Mouse (Mus musculus) MEL (cell line): Measurements from ENCODE around the gene Isg20l2.

Experiments used
- CHD1 ChIP-seq: IDR thresholded peaks from 2 replicates; pipeline ENCODE4 v1.6.1; 2012; ENCODE audit warnings: low read depth, mild to moderate bottlenecking, inconsistent platforms, low read length, improper control_type of control experiment
- CTCF ChIP-seq, 3 experiments: IDR thresholded peaks in 2 of 3; conservative IDR thresholded peaks in 1 of 3; 2 replicates each; pipeline ENCODE4 v1.5.1; 2011 to 2012; ENCODE audit warnings: low read length in 3 of 3, low read depth in 2 of 3, mild to moderate bottlenecking in 2 of 3, improper control_type of control experiment in 1 of 3, inconsistent platforms in 1 of 3, mixed read lengths in 1 of 3, moderate library complexity in 1 of 3; ENCODE audit not compliant: control insufficient read depth in 1 of 3, insufficient read depth in 1 of 3, poor library complexity in 1 of 3, severe bottlenecking in 1 of 3
- ELF1 ChIP-seq: IDR thresholded peaks from 2 replicates; pipeline ENCODE4 v1.6.1; 2014; ENCODE audit warnings: low read depth, mild to moderate bottlenecking, inconsistent platforms, low read length, improper control_type of control experiment, moderate library complexity
- EP300 ChIP-seq, 2 experiments: IDR thresholded peaks; 2 replicates each; pipeline ENCODE4 v1.6.1; 2011; ENCODE audit warnings: improper control_type of control experiment in 2 of 2, low read length in 2 of 2, low read depth in 1 of 2, mild to moderate bottlenecking in 1 of 2
- JUND ChIP-seq: IDR thresholded peaks from 2 replicates; pipeline ENCODE4 v1.6.1; 2011; ENCODE audit warnings: low read depth, mild to moderate bottlenecking, improper control_type of control experiment, low read length
- MAFK ChIP-seq: IDR thresholded peaks from 2 replicates; pipeline ENCODE4 v1.6.1; 2011; ENCODE audit warnings: low read depth, mild to moderate bottlenecking, low read length, improper control_type of control experiment, borderline replicate concordance
- MYC ChIP-seq: IDR thresholded peaks from 2 replicates; pipeline ENCODE4 v1.6.1; 2011; ENCODE audit warnings: low read depth, mild to moderate bottlenecking, low read length, improper control_type of control experiment, moderate library complexity
- POLR2A ChIP-seq, 2 experiments: IDR thresholded peaks; 2 replicates each; pipeline ENCODE4 v1.6.1; 2011 to 2012; ENCODE audit warnings: low read length in 2 of 2, mild to moderate bottlenecking in 2 of 2, control low read depth in 1 of 2, improper control_type of control experiment in 1 of 2, low read depth in 1 of 2, moderate library complexity in 1 of 2; ENCODE audit not compliant: control insufficient read depth in 1 of 2, insufficient read depth in 1 of 2, poor library complexity in 1 of 2
- RAD21 ChIP-seq: IDR thresholded peaks from 2 replicates; pipeline ENCODE4 v1.6.1; 2011; ENCODE audit warnings: mild to moderate bottlenecking, low read depth, low read length, improper control_type of control experiment
- USF1 ChIP-seq: IDR thresholded peaks from 2 replicates; pipeline ENCODE4 v1.6.1; 2014; ENCODE audit warnings: low read depth, mild to moderate bottlenecking, inconsistent platforms, low read length, improper control_type of control experiment, moderate library complexity
- USF2 ChIP-seq, 2 experiments: IDR thresholded peaks; 2 replicates each; pipeline ENCODE4 v1.6.1; 2011 to 2012; ENCODE audit warnings: improper control_type of control experiment in 2 of 2, low read length in 2 of 2, borderline replicate concordance in 1 of 2, inconsistent platforms in 1 of 2, low read depth in 1 of 2, mild to moderate bottlenecking in 1 of 2; ENCODE audit not compliant: insufficient read depth in 1 of 2
- ZNF384 ChIP-seq: IDR thresholded peaks from 2 replicates; pipeline ENCODE4 v1.6.1; 2012; ENCODE audit warnings: low read depth, mild to moderate bottlenecking, inconsistent platforms, low read length, improper control_type of control experiment

DNA sequence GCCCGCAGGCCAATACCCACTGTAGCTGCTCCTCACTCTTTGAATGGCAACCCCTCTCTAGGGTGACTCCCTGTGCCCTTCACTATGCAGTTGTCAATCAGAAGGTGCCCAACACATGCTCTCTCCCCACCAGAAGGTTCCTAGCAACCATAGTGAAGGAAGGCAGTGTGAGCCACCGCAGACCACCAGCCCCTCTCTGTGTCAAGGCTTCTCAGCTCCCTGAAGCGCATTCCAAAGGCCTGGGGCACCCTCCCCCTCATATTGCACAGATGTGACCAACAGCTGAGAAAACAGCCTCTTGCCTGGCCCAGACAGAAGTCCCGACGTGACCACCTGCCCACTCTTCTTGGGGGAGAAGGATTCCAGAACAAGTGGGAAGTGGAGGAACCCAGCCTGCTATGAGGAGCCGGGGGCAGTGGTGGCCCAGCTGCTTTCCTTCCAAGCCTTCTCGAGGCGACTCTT, 42.1 kb downstream of the Isg20l2 start:
- TF ChIP-seq CHD1 (no peak), POLR2A (IDR thresholded peaks at IDR 0.05; ENCODE audit: control insufficient read depth in 1 of 2, insufficient read depth in 1 of 2, low read depth in 1 of 2, low read length in 2 of 2, poor library complexity in 1 of 2) (no peak), MAFK (no peak), EP300 (IDR thresholded peaks at IDR 0.05; ENCODE audit: low read depth in 1 of 2, low read length in 2 of 2) (no peak), JUND (no peak), MYC (no peak), ZNF384 (no peak), USF1 (no peak), RAD21 (no peak), ELF1 (no peak), USF2 (IDR thresholded peaks at IDR 0.05; ENCODE audit: borderline replicate concordance in 1 of 2, insufficient read depth in 1 of 2, low read depth in 1 of 2, low read length in 2 of 2) (no peak), CTCF (IDR thresholded peaks at IDR 0.05 in 2 of 3, conservative IDR thresholded peaks at IDR 0.05 in 1 of 3; ENCODE audit: control insufficient read depth in 1 of 3, insufficient read depth in 1 of 3, low read depth in 2 of 3, low read length in 3 of 3, poor library complexity in 1 of 3, severe bottlenecking in 1 of 3) (no peak)
